Mouse (Mus musculus) cerebellum, adult 2 months (tissue): ENCODE results near the gene Slc46a2. TPM values are rescaled to one million over a fixed set of nuclear protein-coding genes. Genes with fewer than 3 reads are reported as not detected.

ENCODE experiments used
- DNase-seq, 2 experiments: peaks; one replicate each; pipeline ENCODE4 v3.0.0; 2021
- H3K27ac ChIP-seq: fragments of 200-500 bp; 2 replicates; pipeline ENCODE4 v1.5.1; 2012; ENCODE audit warnings: low read length, control low read depth, inconsistent platforms; ENCODE audit not compliant: insufficient read depth
- H3K27me3 ChIP-seq: fragments of 200-500 bp; 2 replicates; pipeline ENCODE4 v1.6.1; 2012; ENCODE audit warnings: inconsistent platforms, mild to moderate bottlenecking, low read length, moderate library complexity; ENCODE audit not compliant: control insufficient read depth, insufficient read depth
- H3K4me1 ChIP-seq: fragments of 200-500 bp; 2 replicates; pipeline ENCODE4 v1.6.1; 2011; ENCODE audit warnings: low read length; ENCODE audit not compliant: control insufficient read depth, insufficient read depth
- H3K4me3 ChIP-seq: fragments of 200-500 bp; replicated peaks from 2 replicates; pipeline ENCODE3; 2011; ENCODE audit warnings: mild to moderate bottlenecking, low read depth, low read length, control low read depth; ENCODE audit not compliant: insufficient read depth
- CTCF ChIP-seq: fragments of 200-500 bp; IDR thresholded peaks from 2 replicates; pipeline ENCODE4 v1.5.1; 2011; ENCODE audit warnings: low read depth, mild to moderate bottlenecking, control low read depth, low read length, moderate library complexity, borderline replicate concordance; ENCODE audit not compliant: insufficient read depth
- POLR2A ChIP-seq: fragments of 200-500 bp; IDR thresholded peaks from 2 replicates; pipeline ENCODE4 v1.6.1; 2011; ENCODE audit warnings: low read length, control low read depth, borderline replicate concordance; ENCODE audit not compliant: insufficient read depth
- WGBS: fragments of 180-500 bp; shearing (Covaris S2); methylation state at CpG from one replicate; pipeline ENCODE4 v1.1.7; 2018; 5-methylcytosine and 5-hydroxymethylcytosine counted together
- polyA plus RNA-seq: library from polyadenylated mRNA; depleted of rRNA; stranded (reverse); fragments of >200 nt; gene quantifications from 2 replicates; pipeline ENCODE4 v1.2.3, GENCODE M21; 2012

The Slc46a2 gene
- polyA plus RNA-seq, 1 experiment = not detected

DNA sequence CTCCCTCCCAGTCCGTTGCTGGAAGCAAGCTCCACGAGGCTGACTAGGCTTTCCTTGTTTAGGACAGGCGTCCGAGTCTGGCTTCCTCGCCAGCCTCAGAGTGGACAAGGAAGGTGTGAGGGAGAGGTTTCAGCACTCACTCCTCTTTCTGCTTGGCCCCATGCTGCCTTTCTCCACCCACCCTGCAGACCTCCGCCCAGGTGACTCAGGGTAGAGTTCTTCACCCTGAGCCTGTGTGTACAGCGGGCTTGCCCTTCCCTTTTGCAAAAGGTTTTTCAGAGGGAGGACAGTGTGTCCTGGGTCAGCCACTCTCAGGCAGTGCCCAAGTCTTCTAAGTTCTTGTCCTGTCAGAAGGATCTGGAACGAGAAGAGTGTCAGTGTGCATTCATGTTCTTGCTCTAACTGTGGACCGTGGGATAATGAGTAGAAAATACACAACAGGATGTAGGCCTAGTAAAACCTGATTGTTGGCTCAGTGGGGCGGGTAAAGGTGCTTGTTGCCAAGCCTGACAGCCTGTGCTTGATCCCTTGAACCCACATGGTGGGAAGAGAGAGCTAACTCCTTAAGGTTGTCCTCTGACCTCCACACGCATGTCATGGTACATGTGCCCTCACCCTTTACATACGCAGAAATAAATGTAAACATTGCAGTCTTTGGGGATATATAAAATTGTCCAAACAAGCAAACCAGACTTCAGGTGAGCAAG lies 16.9 kb downstream of the Slc46a2 start:
- H3K27ac ChIP-seq = no peak overlapping the region
- no peaks in the 10 kb centered on the region for H3K27me3 ChIP-seq
- no peak overlapping the region for H3K4me3 ChIP-seq
- 78% methylated on average over 12 of the region's 12 CpGs for WGBS
- no peak for TF ChIP-seq POLR2A
- no peak for TF ChIP-seq CTCF
- no peaks in the 10 kb centered on the region for H3K4me1 ChIP-seq
- no peak for DNase-seq

DNA sequence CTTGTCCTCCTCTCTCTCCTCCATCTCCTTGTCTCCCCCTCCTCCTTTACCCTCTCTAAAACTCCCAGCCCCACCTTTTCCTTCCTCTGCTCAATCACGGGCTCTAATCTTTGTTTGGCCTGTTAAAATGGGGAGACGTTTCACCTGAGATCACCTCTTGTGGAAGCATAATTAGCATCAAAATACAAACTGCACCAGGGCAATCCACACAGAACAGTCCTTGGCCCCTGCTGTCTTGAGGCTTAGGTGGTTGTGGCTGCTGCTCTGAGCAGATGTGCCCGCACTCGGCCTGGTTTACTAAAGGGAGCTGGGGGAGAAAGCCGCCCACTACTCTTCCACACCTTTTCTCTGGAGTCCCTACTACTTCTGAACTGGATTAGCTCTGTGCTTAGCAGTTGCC lies 18.9 kb downstream of the Slc46a2 start:
- 70% methylated on average over 5 of the region's 5 CpGs for WGBS
- H3K27ac ChIP-seq = no peak overlapping the region
- DNase-seq = no peak
- H3K27me3 ChIP-seq = no peaks in the 10 kb centered on the region
- no peak overlapping the region for H3K4me3 ChIP-seq
- TF ChIP-seq CTCF = no peak
- TF ChIP-seq POLR2A = no peak
- H3K4me1 ChIP-seq = peaks cover 12% of the 10 kb centered on the region

DNA sequence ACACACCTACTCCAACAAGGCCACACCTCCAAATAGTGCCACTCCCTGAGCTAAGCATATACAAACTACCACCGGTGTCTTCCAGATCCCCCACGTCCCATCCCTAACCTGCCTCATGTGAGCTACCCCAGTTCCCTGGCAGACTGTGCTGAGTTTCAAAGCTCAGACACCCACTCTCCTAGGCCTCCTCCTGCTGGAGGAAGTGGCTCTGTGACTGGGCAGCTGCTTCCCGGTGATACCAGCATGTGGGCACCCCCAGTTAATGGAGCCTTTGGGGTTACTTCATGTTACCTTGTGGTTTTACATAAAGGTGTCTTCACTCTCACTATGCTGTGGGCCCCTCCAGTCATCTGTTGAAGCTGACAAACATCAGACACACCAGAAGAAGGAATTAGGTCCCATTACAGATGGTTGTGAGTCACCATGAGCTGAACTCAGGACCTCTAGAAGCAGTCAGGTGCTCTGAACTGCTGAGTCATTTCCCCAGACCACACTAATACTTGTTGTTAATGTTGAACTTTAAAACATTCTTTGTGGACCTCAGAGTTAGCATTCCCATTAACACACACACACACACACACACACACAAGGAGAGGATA lies 19.8 kb downstream of the Slc46a2 start:
- DNase-seq = no peak

DNA sequence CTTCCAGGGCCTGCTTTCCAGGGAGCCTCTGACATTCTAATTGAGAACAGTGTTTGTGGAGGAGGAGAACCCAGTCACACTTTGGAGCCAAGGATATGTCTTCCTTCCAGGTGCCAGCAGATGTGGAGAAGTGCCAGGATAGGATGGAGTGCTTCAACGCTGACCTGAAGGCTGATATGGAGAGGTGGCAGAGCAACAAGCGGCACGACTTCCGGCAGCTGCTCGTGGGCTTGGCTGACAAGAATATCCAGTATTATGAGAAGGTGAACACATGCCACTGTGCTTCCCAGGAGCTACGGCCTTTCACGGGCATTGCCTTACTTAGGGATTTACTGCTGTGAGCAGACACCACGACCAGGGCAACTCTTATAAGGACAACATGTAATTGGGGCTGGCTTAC lies 20.4 kb downstream of the Slc46a2 start:
- no peak overlapping the region for H3K4me3 ChIP-seq
- WGBS = 79% methylated on average over 8 of the region's 8 CpGs
- peaks cover 24% of the 10 kb centered on the region for H3K4me1 ChIP-seq
- H3K27me3 ChIP-seq = no peaks in the 10 kb centered on the region
- H3K27ac ChIP-seq = no peak overlapping the region
- DNase-seq = no peak
- TF ChIP-seq POLR2A = no peak
- no peak for TF ChIP-seq CTCF

More for the DNA sequence above, 19.8 kb downstream of the Slc46a2 start:
- WGBS = 93% methylated on average over 3 of the region's 3 CpGs
- H3K27me3 ChIP-seq = no peaks in the 10 kb centered on the region
- TF ChIP-seq CTCF (no peak), POLR2A (no peak)
- no peak overlapping the region for H3K4me3 ChIP-seq
- H3K27ac ChIP-seq = no peak overlapping the region
- peaks cover 19% of the 10 kb centered on the region for H3K4me1 ChIP-seq

DNA sequence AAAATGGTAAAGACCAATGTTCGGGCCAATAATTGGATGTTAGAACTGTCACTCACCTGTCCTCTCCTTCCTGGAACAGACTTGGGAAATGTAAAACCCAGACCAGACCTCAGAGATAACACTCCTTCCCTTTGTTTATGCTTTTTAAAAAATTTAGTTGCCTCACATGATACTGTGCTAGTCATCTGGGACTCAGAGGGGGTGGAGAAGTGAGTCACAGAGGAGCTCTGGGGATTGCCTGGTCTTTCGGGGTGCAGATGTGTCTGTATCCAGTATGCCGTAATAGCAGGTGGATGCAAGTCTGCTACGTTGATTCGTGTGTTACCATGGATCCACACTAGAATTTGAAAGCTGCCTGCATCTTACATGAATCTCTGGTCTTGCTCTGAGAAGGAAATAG lies 22.1 kb downstream of the Slc46a2 start:
- H3K27me3 ChIP-seq = no peaks in the 10 kb centered on the region
- no peak overlapping the region for H3K27ac ChIP-seq
- DNase-seq = no peak
- H3K4me1 ChIP-seq = peaks cover 28% of the 10 kb centered on the region
- WGBS = 88% methylated on average over 5 of the region's 5 CpGs
- H3K4me3 ChIP-seq = no peak overlapping the region
- TF ChIP-seq POLR2A = no peak
- no peak for TF ChIP-seq CTCF

DNA sequence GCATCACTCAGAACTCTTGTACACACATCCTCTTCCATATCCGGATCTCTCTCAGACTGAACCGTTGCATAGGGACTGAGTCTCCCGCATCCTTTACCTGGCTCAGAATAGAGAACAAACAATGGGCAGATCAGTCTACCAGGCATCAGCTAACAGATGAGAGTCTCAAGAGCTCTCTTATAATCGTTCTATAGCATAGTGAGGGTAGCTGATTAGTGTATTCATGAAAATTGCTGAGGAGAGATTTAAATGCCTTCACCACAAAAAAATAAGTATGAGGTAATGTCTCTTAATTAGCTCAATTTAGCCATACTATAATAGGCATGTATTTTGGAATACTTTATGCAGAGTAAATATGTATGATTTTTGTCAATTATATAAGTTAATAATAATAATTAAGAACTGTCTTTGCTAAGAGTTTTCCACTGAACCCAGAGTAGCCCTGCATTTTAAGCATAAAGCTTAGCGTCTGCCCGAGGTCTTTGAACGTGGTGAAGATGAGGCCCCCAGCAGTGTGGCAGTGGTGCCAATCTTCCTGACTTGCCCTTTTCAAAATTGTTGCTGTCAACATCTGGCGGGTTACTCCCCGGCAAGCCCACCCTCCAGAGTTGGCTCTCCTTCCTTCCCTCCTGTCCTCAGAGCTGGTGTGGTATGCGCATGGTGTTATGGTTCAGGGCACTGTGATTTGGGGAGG lies 23.0 kb downstream of the Slc46a2 start:
- H3K27me3 ChIP-seq = no peaks in the 10 kb centered on the region
- no peak overlapping the region for H3K4me3 ChIP-seq
- WGBS = 84% methylated on average over 10 of the region's 10 CpGs
- H3K27ac ChIP-seq = no peak overlapping the region
- no peak for TF ChIP-seq CTCF
- no peak for TF ChIP-seq POLR2A
- DNase-seq = no peak
- H3K4me1 ChIP-seq = peaks cover 28% of the 10 kb centered on the region

DNA sequence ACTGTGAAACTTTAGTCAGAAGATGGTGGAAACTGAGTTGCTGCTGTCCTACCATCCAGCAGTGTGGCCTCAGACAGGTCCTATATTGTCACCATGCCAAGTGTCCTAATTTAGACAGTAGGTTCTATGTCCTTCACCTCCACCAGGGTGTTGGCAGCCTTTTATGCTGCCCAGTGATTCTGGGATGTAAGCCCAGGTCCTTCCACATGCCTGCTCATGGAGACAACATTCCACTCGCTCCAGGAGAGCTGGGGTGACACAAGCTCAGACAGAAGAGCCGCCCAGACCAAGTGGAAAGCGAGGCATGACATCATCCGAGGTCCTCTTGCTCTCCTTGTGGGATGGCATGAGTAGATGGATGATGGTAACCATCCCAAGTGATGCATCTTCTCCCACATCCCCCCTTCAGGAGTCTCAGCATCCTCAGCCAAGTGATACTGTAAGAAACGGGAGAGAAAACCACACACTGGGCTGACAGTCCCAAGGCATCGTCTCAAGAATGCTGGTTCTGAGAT lies 24.7 kb downstream of the Slc46a2 start:
- WGBS = 15% methylated on average over 6 of the region's 6 CpGs
- Histone ChIP-seq H3K4me1 (peaks cover 28% of the 10 kb centered on the region), H3K27ac (peak overlapping the region; percentile 45), H3K27me3 (no peaks in the 10 kb centered on the region), H3K4me3 (no peak overlapping the region)
- DNase-seq = peak; percentile 80 to 91
- TF ChIP-seq POLR2A (no peak), CTCF (peak; percentile 11; the same call in 1 of the 2 replicates)

DNA sequence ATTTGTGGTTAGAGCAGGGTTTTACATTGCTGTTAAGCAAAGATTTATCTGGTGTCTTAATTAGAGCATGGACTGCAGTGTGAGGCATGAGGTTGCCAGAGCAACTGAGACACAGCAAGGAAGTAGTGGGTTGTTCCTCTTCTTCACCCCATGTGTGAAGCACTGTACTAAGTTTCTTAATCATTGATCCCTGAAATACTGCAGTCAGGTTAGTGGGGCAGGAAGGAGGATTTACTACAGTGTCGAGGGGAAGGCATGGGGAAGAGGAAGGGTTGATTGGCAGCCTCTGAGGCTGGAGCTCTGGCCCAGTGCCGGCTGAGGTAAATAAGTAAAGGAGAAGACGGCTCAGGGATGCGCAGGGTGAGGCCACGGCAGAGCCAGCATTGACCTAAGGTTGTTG lies 26.8 kb downstream of the Slc46a2 start:
- Histone ChIP-seq H3K27me3 (no peaks in the 10 kb centered on the region), H3K4me1 (peaks cover 28% of the 10 kb centered on the region), H3K27ac (no peak overlapping the region), H3K4me3 (no peak overlapping the region)
- no peak for TF ChIP-seq POLR2A
- WGBS = 69% methylated on average over 5 of the region's 5 CpGs
- no peak for DNase-seq
